Mouse (Mus musculus): ENCODE results near the gene Mvb12a. TPM values are rescaled to one million over a fixed set of nuclear protein-coding genes. Genes with fewer than 3 reads are reported as not detected.

Mvb12a gene
- polyA plus RNA-seq, 1 experiment from 2014 or later: 71.3 TPM

GRCm38 (mm10) chr8:71586891-71587290 lies 44.2 kb downstream of the Mvb12a start:
- H3K4me1 ChIP-seq: peaks cover 14% of the 10 kb centered on the region
- H3K9me3 ChIP-seq (replicated peaks): no peaks in the 10 kb centered on the region
- H3K4me2 ChIP-seq: no peak overlapping the region
- no peak overlapping the region for H3K4me3 ChIP-seq (replicated peaks)
- no peaks in the 10 kb centered on the region for H3K27me3 ChIP-seq (replicated peaks)
- ATAC-seq (ENCODE audit: low FRiP score): no peak
- WGBS: 81% methylated on average over 2 of the region's 2 CpGs
- H3K9ac ChIP-seq (replicated peaks): no peak overlapping the region
- H3K27ac ChIP-seq (replicated peaks): no peak overlapping the region
- H3K36me3 ChIP-seq: peaks cover 40% of the 10 kb centered on the region

GRCm38 (mm10) chr8:71588762-71589161 lies 46.0 kb downstream of the Mvb12a start:
- WGBS: 66% methylated on average over 3 of the region's 3 CpGs
- Histone ChIP-seq H3K36me3 (peaks cover 34% of the 10 kb centered on the region), H3K4me1 (peaks cover 27% of the 10 kb centered on the region), H3K4me2 (no peak overlapping the region), H3K9ac (replicated peaks) (no peak overlapping the region), H3K9me3 (replicated peaks) (no peaks in the 10 kb centered on the region), H3K4me3 (replicated peaks) (no peak overlapping the region), H3K27me3 (replicated peaks) (no peaks in the 10 kb centered on the region), H3K27ac (replicated peaks) (no peak overlapping the region)
- ATAC-seq (ENCODE audit: low FRiP score): no peak

DNA sequence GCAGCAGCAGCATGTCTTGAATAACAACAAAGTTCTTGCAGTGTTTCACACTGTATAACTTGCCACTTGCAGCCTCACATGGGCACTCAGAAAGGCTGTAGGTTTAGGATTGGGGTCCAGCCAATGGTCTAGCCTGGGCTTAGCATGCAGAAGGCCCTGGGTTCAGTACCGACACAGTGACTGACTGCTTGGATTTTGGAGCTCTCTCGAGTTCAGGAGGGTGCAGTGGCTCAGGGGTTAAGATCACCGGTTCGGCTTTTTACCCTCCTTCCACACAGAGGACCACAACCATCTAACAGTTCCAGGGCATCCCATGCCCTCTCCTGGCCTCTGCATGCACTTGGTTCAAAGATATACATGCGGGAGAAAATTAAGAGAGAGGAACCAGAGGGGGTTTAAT lies 48.3 kb downstream of the Mvb12a start:
- Histone ChIP-seq H3K4me3 (replicated peaks) (peak overlapping the region; percentile 64), H3K9ac (replicated peaks) (peak overlapping the region; percentile 99), H3K27ac (replicated peaks) (peak overlapping the region; percentile 98), H3K27me3 (replicated peaks) (no peaks in the 10 kb centered on the region), H3K4me2 (peak overlapping the region; percentile 96), H3K4me1 (peaks cover 43% of the 10 kb centered on the region), H3K36me3 (peaks cover 11% of the 10 kb centered on the region), H3K9me3 (replicated peaks) (no peaks in the 10 kb centered on the region)
- no peak for ATAC-seq (ENCODE audit: low FRiP score)
- WGBS: 25% methylated on average over 5 of the region's 5 CpGs

DNA sequence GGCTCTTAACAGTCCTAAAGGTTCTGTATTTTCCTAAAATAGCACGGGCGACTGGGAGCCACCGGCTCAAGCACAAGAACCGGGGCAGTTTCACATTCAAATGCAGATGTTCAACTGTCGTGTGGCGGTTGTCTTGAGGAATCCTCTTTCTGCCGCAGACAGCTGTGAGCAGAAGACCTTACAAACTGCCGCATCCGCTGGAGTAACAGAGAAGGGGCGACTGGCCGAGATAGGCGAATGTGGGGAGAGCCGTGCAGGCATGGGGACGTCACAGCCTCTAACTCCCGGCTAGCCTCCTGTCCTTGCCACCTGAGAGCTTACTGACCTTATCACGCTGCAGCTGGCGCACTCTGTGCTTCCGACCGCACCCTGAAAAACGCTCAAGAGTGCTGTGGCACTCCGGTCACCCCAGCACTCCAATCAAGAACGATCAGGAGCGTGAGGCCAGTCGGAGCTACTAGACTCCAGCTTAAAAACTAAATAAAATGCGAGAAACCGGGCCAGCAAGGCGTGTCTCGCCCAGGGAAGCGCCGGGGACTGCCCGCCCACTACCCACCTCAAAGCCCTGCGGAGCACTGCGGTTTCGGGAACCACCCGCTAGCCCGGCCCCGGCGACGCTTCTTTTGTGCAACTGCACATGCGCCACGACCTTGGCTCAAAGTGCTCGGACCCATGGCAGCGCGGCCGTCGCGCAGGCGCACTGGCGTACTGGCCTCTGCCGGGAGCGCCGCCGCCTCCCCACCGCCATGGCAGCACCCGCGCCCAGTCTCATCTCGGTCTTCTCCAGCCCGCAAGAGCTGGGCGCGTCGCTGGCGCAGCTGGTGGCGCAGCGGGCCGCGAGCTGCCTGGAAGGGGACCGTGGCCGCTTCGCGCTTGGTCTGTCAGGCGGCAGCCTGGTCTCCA lies 49.0 kb downstream of the Mvb12a start, which contains the start of gene Pgls:
Gene Pgls (plus strand): TSS at position 706 of the 903 bp plus-strand sequence.
- under 1% methylated on average over 68 of the region's 71 CpGs for WGBS
- peaks cover 47% of the 10 kb centered on the region for H3K4me1 ChIP-seq
- ATAC-seq (ENCODE audit: low FRiP score): peak; percentile 91

GRCm38 (mm10) chr8:71592374-71593170 lies 49.9 kb downstream of the Mvb12a start:
- peak; percentile 80 for ATAC-seq (ENCODE audit: low FRiP score)

More for the DNA sequence above, 49.0 kb downstream of the Mvb12a start, which contains the start of gene Pgls:
- Histone ChIP-seq H3K36me3 (peaks cover 6% of the 10 kb centered on the region), H3K4me2 (peak within 1 kb of the TSS; percentile 96), H3K4me3 (replicated peaks) (peak within 1 kb of the TSS; percentile 64), H3K9me3 (replicated peaks) (no peaks in the 10 kb centered on the region), H3K27me3 (replicated peaks) (no peaks in the 10 kb centered on the region), H3K27ac (replicated peaks) (peak within 1 kb of the TSS; percentile 98), H3K9ac (replicated peaks) (peak within 1 kb of the TSS; percentile 99)

DNA sequence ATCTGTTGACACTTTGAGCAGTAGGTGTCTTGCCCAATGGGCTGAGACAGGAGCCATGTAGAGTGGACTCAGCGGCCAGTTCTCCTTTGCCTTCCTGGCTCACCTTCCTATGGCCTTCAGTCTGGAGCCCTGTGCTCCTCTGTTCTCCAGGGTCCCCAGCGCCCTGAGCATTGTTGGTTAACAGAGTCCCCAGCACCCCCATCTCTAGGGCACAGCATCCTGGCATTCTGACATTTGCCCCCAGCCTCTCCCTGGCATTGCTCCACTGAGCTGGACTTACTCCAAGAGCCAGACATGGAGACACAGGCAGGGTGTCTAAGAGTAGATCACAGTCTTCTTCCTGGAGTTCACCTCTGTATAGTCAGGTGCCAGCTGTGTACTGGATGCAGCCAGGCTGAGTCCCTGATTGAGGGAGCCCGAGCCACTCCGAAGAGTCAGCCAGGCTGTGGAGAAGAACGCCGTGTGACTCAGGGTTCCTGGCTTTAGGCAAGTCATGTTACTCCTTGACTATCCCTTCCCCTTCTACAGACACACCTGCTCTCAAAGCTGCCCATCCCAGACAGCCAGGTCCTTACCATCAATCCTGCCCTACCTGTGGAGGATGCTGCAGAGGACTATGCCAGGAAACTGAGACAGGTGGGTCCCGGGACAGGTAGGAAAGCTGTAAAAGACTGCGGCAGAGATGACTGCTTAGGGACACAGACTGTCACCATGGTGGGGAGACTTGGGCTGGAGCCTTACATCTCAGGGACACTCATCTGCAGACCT lies 51.0 kb downstream of the Mvb12a start:
- no peak overlapping the region for H3K27ac ChIP-seq (replicated peaks)
- peak overlapping the region; percentile 64; the same call in 1 of the 2 replicates for H3K4me3 ChIP-seq (replicated peaks)
- peaks cover 47% of the 10 kb centered on the region for H3K4me1 ChIP-seq
- H3K27me3 ChIP-seq (replicated peaks): no peaks in the 10 kb centered on the region
- no peak for ATAC-seq (ENCODE audit: low FRiP score)
- H3K36me3 ChIP-seq: no peaks in the 10 kb centered on the region; the same call in 1 of the 2 replicates
- H3K9ac ChIP-seq (replicated peaks): peak overlapping the region; percentile 99; the same call in 1 of the 2 replicates
- H3K4me2 ChIP-seq: peak overlapping the region; percentile 96; the same call in 1 of the 2 replicates
- WGBS: 95% methylated on average over 8 of the region's 8 CpGs
- no peaks in the 10 kb centered on the region for H3K9me3 ChIP-seq (replicated peaks)

More at GRCm38 (mm10) chr8:71592374-71593170, 49.9 kb downstream of the Mvb12a start:
- Histone ChIP-seq H3K4me3 (replicated peaks) (peak overlapping the region; percentile 64), H3K9me3 (replicated peaks) (no peaks in the 10 kb centered on the region), H3K36me3 (no peaks in the 10 kb centered on the region), H3K4me1 (peaks cover 47% of the 10 kb centered on the region), H3K27me3 (replicated peaks) (no peaks in the 10 kb centered on the region), H3K27ac (replicated peaks) (peak overlapping the region; percentile 98), H3K9ac (replicated peaks) (peak overlapping the region; percentile 99), H3K4me2 (peak overlapping the region; percentile 96)
- WGBS: 4% methylated on average over 60 of the region's 60 CpGs

- H3K9ac ChIP-seq (replicated peaks): no peak overlapping the region
- WGBS: 99% methylated on average over 4 of the region's 4 CpGs
- H3K4me3 ChIP-seq (replicated peaks): no peak overlapping the region
- H3K9me3 ChIP-seq (replicated peaks): no peaks in the 10 kb centered on the region
- no peak overlapping the region for H3K27ac ChIP-seq (replicated peaks)
- peaks cover 47% of the 10 kb centered on the region for H3K4me1 ChIP-seq
- no peak overlapping the region for H3K4me2 ChIP-seq
- H3K36me3 ChIP-seq: peaks cover 4% of the 10 kb centered on the region
- 0 out of 2 replicates have a peak, but pooled peaks cover under 1% of the 10 kb centered on the region for H3K27me3 ChIP-seq (replicated peaks)
- no peak for ATAC-seq (ENCODE audit: low FRiP score)
Observed at GRCm38 (mm10) chr8:71594324-71594722, 51.6 kb downstream of the Mvb12a start.

DNA sequence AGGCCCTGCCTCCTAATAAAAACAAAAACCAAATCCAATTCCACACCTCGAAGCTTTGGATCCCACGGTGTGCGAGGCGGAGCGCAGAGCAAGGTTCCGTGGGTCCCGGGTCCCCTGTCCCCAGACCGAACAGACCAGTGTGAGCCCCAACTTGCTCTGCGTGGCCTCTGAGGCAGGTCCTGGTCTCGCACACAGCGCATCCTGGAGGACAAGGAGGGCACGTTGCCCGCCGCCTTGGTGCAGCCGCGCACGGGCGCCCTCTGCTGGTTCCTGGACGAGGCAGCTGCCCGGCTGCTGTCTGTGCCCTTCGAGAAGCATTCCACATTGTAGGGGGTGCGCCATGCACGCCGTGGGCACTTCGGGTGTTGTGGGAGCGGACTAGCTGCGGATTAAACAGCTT lies 53.1 kb downstream of the Mvb12a start:
- Histone ChIP-seq H3K4me1 (peaks cover 37% of the 10 kb centered on the region), H3K4me2 (peak overlapping the region; percentile 39), H3K36me3 (peaks cover 6% of the 10 kb centered on the region), H3K27ac (replicated peaks) (no peak overlapping the region), H3K4me3 (replicated peaks) (no peak overlapping the region), H3K9me3 (replicated peaks) (no peaks in the 10 kb centered on the region), H3K27me3 (replicated peaks) (peaks cover 11% of the 10 kb centered on the region), H3K9ac (replicated peaks) (0 out of 2 replicates have a peak overlapping the region, but pooled peaks have one; percentile 23)
- peak; percentile 2; the same call in 1 of the 2 replicates for ATAC-seq (ENCODE audit: low FRiP score)
- 8% methylated on average over 27 of the region's 27 CpGs for WGBS

GRCm38 (mm10) chr8:71596384-71596783 lies 53.7 kb downstream of the Mvb12a start:
- ATAC-seq (ENCODE audit: low FRiP score): no peak
- no peak overlapping the region for H3K9ac ChIP-seq (replicated peaks)

GRCm38 (mm10) chr8:71596798-71597197 lies 54.1 kb downstream of the Mvb12a start:
- peaks cover 20% of the 10 kb centered on the region for H3K27me3 ChIP-seq (replicated peaks)
- H3K4me2 ChIP-seq: no peak overlapping the region
- ATAC-seq (ENCODE audit: low FRiP score): no peak
- peaks cover 6% of the 10 kb centered on the region for H3K36me3 ChIP-seq
- H3K4me3 ChIP-seq (replicated peaks): no peak overlapping the region
- H3K9me3 ChIP-seq (replicated peaks): no peaks in the 10 kb centered on the region
- 83% methylated on average over 4 of the region's 4 CpGs for WGBS
- no peak overlapping the region for H3K9ac ChIP-seq (replicated peaks)
- H3K27ac ChIP-seq (replicated peaks): no peak overlapping the region
- peaks cover 33% of the 10 kb centered on the region for H3K4me1 ChIP-seq

More at GRCm38 (mm10) chr8:71596384-71596783, 53.7 kb downstream of the Mvb12a start:
- no peak overlapping the region for H3K4me3 ChIP-seq (replicated peaks)
- H3K4me2 ChIP-seq: peak overlapping the region; percentile 39; the same call in 1 of the 2 replicates
- WGBS: 63% methylated on average over 6 of the region's 6 CpGs
- H3K9me3 ChIP-seq (replicated peaks): no peaks in the 10 kb centered on the region
- H3K36me3 ChIP-seq: peaks cover 6% of the 10 kb centered on the region
- H3K27ac ChIP-seq (replicated peaks): no peak overlapping the region
- peaks cover 33% of the 10 kb centered on the region for H3K4me1 ChIP-seq
- peaks cover 16% of the 10 kb centered on the region for H3K27me3 ChIP-seq (replicated peaks)

- Histone ChIP-seq H3K27me3 (replicated peaks) (peaks cover 26% of the 10 kb centered on the region), H3K36me3 (peaks cover 6% of the 10 kb centered on the region), H3K9ac (replicated peaks) (no peak within 1 kb of the TSS), H3K9me3 (replicated peaks) (no peaks in the 10 kb centered on the region), H3K4me2 (no peak within 1 kb of the TSS), H3K4me3 (replicated peaks) (no peak within 1 kb of the TSS), H3K27ac (replicated peaks) (no peak within 1 kb of the TSS), H3K4me1 (peaks cover 39% of the 10 kb centered on the region)
- no peak for ATAC-seq (ENCODE audit: low FRiP score)
- WGBS: 66% methylated on average over 3 of the region's 3 CpGs
Observed at GRCm38 (mm10) chr8:71597451-71597850, 54.7 kb downstream of the Mvb12a start, which contains the start of gene Fam129c. TSS of gene Fam129c (plus strand) at chr8:71597648.

All from neural tube, embryonic 15.5 days (tissue).